Mouse (Mus musculus): ENCODE measurements at regions not wholly inside any gene's neighbourhood (a gene's known extent, or its start where the extent isn't known, plus 50 kb on each side); places are given as distances from the start of the nearest gene placed in this dataset.

GRCm38 (mm10) chr14:98747159-98747775 is 246.9 kb downstream of the Rpl36a-ps1 start:
- DNase-seq (ENCODE audit: extremely low spot score, low read depth, low spot score): peak; percentile 20

DNA sequence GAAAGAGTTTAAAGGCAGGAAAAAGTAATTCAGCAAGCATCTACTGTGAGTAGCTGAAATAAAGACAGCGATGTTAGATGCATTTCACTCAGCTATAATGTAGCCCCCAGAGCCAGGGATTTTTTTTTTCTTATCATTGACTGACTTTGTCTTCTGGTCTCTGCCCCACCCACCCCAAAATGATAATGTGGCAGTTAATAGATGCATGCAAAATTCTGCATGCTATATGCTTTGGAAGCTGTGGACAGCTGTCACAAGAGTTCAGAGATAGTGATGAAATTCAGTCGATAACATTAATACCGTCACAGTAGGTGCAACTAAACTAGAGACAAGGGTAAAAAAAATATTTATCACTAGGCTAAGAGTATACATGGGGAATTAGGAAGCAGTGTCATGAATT is 263.7 kb downstream of the Rpl36a-ps1 start:
- no peak for DNase-seq (ENCODE audit: extremely low spot score, low read depth, low spot score)

DNA sequence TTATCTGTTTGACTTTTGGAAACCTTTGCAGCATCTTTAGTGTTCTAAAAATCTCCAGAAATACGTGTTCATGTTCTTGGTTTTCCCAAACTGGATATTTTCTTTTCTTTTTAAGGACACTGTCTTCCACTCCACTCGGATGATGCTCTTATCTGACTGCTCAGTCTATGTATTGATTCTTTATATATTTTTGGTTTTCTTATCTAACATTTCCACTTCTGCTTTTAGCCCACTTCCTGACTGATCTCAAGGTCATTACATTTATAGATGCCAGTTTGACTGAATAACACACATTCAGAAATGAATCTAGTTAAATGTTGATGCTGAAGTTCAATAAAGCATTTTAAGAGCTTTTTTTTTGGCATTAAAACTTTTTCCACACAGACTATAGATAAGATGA is 265.3 kb downstream of the Rpl36a-ps1 start:
- DNase-seq (ENCODE audit: extremely low spot score, low read depth, low spot score): no peak

DNA sequence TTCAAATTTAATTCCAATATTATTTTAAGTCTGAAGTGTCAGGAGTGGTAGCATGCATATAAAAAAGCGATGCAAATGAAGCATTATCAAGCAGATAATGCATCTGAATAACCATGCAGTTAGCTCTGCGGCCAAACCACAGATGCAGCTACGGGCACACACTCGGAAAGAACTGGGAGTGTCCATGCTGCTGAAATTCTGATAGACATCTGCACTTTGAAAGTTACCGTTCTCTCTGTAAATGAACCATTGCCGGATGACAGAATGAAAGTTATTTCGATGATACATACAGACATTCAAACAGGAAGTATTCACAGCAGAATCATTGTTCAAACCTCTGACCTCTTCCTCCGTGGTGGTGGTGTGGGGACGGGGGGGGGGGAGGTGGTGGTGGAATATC is 271.6 kb downstream of the Rpl36a-ps1 start:
- DNase-seq (ENCODE audit: extremely low spot score, low read depth, low spot score): no peak

- DNase-seq (ENCODE audit: extremely low spot score, low read depth, low spot score): no peak
Observed at GRCm38 (mm10) chr14:98721033-98721432, 273.1 kb downstream of the Rpl36a-ps1 start.

GRCm38 (mm10) chr14:98708045-98708444 is 286.1 kb downstream of the Rpl36a-ps1 start:
- DNase-seq (ENCODE audit: extremely low spot score, low read depth, low spot score): no peak

- DNase-seq (ENCODE audit: extremely low spot score, low read depth, low spot score): no peak
Observed at GRCm38 (mm10) chr14:98707574-98707973, 286.5 kb downstream of the Rpl36a-ps1 start.

- no peak for DNase-seq (ENCODE audit: extremely low spot score, low read depth, low spot score)
Observed at GRCm38 (mm10) chr14:98703289-98703688, 290.8 kb downstream of the Rpl36a-ps1 start.

DNA sequence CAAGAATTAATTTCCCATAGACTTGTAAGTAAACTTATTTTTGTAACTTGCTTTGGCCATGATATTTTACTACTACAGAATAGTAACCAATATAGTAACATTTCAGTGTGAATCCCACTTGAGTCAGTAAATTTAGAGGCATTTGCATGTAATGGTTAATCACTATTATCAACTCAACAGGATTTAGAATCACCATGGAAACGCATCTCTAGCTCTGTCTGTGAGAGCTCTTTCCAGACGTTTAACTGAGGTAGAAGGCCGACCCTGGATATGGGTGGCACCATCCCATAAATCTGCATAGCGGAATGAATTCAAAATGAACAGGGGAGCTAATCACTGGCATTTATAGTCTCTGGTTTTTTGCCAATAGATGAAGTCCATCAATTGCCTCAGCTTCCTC is 337.6 kb downstream of the Rpl36a-ps1 start:
- DNase-seq (ENCODE audit: extremely low spot score, low read depth, low spot score): no peak

DNA sequence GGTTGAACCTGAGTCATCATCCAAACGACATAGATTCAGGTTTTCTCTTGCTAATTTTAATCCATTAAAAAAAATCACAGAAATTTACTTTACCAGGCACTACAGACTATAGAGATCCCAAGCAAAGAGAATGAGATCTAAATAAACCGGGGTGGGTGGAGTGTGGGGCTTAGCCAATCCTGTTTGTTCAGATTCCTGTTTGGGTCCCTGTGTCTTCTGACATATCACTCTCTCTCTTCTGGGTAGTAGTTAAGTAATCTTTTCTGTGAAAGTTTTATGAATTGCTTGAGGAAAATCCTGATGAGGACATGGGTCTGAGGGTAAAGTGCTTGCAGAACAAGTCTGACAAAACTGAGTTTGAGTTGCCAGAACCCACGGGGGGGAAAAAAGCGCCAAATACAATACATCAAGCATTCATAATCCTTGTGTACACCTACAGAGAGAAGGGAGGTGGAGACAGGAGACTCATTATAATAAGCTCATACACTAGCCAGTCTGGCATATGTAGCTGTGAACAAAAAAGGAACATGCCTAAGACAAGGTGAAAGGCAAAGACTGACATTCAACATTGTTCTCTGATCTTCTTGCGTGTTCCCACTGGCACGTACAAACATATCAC is 339.8 kb downstream of the Rpl36a-ps1 start:
- DNase-seq (ENCODE audit: extremely low spot score, low read depth, low spot score): no peak

- DNase-seq (ENCODE audit: extremely low spot score, low read depth, low spot score): no peak
Observed at GRCm38 (mm10) chr14:98651221-98651620, 342.9 kb downstream of the Rpl36a-ps1 start.

GRCm38 (mm10) chr14:98650520-98650919 is 343.6 kb downstream of the Rpl36a-ps1 start:
- DNase-seq (ENCODE audit: extremely low spot score, low read depth, low spot score): no peak

DNA sequence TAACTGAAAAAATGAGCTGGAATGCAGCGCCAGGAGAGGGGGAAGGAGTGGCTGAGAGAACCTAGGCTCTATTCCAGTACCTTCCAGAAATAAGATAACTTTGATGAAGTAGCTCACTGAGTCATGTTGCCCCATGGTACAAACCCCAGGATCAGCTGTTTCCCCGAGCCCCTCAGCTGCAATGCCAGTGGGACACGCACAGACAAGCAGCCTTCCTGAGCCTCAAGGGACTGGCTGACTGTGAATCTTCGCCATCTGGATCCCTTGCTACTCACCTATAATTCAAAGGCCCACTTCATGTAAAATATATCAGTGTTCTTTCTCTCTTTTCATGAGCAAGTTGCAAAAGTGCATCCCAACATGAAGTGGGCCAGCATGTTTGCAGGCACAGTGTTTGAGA is 346.5 kb downstream of the Rpl36a-ps1 start:
- no peak for DNase-seq (ENCODE audit: extremely low spot score, low read depth, low spot score)

DNA sequence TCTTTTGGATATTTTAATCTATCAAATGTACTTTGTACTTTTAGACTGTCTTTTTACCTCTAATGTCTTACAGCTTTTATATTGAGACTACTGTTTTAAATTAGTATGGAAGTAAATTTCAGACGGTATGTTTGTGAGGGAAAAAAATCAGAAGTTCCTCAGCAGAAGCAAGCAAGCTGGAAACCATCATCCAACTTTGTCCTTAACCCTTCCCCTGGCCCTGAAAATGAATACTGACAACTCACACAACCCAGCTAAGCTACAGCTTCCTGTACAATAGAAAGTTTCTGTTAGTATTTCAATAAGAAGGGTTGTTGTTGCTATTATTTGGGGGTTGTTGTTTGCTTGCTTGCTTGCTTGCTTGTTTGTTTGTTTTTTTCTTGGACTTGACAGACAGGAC is 350.4 kb downstream of the Rpl36a-ps1 start:
- DNase-seq (ENCODE audit: extremely low spot score, low read depth, low spot score): no peak

DNA sequence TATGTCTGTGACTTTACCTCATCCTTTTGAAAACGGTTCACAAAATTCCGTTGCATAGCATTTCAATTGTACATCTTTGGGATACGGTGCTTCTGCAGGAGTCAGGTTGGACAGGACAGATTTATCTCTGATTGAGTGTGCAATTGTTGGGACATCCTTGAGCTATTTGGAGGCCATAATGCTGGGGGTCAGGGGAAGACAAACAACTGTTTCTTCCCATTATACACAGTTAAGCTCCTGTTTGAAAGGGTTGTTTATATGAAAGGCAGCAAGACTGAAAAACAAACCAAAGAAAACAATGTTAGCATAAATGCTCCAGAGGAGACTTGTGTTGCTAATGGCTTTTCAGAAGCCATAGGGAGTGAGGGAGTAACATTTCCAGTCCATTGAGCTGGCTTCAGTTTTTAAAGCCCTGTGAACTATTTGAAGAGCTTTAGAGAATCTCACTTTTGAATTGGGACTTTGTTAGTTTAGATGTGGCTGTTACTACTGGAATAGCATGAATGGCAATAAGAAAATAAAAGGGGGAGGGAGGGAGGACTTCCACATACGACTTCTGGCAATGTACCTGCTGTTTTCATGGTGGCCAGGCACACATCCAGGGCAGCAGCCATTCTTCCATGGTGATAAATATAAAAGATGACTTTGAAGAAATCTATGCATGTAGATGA is 351.3 kb downstream of the Rpl36a-ps1 start:
- no peak for DNase-seq (ENCODE audit: extremely low spot score, low read depth, low spot score)

DNA sequence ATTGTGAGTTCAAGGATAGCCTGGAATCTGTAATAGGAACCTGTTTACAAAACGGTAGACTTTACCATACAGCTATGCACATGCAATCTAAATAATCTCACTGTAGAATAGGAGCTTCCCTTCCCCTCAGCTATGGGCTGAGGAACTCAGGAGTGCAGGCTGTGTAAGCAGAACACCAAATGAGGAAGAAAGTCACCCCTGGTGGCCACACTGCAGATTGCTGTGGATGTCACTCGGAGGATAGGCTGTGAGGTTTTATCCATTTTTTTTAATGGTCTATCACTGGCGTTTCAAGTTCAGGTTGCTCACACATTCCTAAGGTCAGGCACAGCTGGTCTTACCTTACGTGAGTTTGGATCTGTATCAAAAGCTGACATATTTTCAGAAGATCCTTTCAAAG is 365.1 kb downstream of the Rpl36a-ps1 start:
- no peak for DNase-seq (ENCODE audit: extremely low spot score, low read depth, low spot score)

- DNase-seq (ENCODE audit: extremely low spot score, low read depth, low spot score): no peak
Observed at GRCm38 (mm10) chr14:98626476-98626875, 367.6 kb downstream of the Rpl36a-ps1 start.

DNA sequence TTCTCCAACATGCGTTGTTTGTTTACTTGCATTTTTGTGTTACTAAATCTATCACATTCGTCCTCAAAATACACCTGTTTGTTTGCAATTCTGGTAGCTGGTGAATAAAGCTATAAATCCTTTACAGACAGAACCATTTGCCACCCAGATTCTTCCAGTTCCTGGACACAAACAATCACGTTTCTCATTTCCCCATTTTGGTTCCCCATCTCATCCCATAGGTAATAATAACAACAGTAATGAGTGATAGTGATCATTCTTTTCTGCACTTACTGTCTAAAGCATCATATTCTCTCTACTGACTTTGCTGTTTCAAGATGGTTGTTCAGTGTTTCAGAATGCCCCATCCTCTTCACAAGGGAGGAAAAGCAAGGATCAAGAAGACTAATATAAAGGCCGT is 368.3 kb downstream of the Rpl36a-ps1 start:
- no peak for DNase-seq (ENCODE audit: extremely low spot score, low read depth, low spot score)

- no peak for DNase-seq (ENCODE audit: extremely low spot score, low read depth, low spot score)
Observed at GRCm38 (mm10) chr14:98605772-98606171, 388.3 kb downstream of the Rpl36a-ps1 start.

- DNase-seq (ENCODE audit: extremely low spot score, low read depth, low spot score): no peak
Observed at GRCm38 (mm10) chr14:98596252-98596651, 397.9 kb downstream of the Rpl36a-ps1 start.

DNA sequence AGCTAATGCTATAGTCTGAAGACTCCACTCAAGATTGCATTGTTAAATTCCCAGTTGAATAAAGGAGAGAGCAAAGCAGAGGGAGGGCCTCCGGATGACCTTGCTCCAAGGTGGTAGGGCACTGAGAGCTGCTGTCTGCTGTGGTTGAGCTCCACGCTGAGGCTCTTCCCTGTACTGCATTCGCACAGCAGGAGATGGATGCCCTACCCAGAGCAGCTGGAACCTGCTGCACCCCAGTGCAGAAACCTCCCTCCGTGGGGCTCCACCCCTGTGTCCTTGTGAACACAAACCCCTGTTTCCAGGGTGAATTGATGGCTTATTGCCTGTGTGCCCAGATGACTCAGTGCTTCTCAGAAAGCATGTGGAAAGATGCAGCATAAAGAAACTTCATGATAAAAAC is 404.3 kb downstream of the Rpl36a-ps1 start:
- DNase-seq (ENCODE audit: extremely low spot score, low read depth, low spot score): no peak

DNA sequence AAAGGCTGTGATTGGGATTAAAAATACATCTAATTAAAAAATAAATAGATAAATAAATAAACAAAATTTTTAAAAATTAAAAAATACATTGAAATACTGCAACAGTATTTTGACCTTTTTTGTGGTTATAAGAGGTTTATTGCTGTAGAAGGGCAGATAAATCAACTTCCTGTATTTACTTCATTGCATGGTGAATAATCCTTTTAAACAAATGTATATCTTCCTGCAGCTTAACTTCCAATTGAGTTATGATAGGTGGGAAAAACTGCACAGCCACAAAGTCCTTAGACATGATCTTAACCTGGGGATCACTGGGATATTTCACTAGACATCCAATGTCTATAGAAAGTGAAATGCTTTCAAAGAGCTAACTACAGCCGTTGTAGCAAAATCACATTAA is 402.1 kb upstream of the Dach1 start:
- DNase-seq (ENCODE audit: extremely low spot score, low read depth, low spot score): no peak
